Mouse (Mus musculus) embryonic facial prominence, embryonic 11.5 days (tissue): ENCODE results near the gene Bri3bp. TPM values are rescaled to one million over a fixed set of nuclear protein-coding genes. Genes with fewer than 3 reads are reported as not detected.

Experiments used
- ATAC-seq: fragments of 200-750 bp; cut with Nextera tagmentation; replicated peaks from 2 replicates; pipeline ENCODE4 v1.8.0; 2017; ENCODE audit warnings: low read depth; ENCODE audit not compliant: insufficient number of reproducible peaks, low FRiP score, low TSS enrichment
- DNase-seq: peaks from one replicate; pipeline ENCODE4 v3.0.0-alpha.2; 2015; ENCODE audit warnings: low spot score
- H3K27ac ChIP-seq: fragments of 300-500 bp; sonication (generic); replicated peaks from 2 replicates; pipeline ENCODE4 v1.5.1; 2014; ENCODE audit warnings: mild to moderate bottlenecking, low read depth, low read length, control low read depth
- H3K27me3 ChIP-seq: fragments of 300-500 bp; sonication (generic); 2 replicates; pipeline ENCODE4 v1.6.1; 2014; ENCODE audit warnings: mild to moderate bottlenecking, low read length, moderate library complexity, mixed read lengths; ENCODE audit not compliant: control insufficient read depth, insufficient read depth
- H3K36me3 ChIP-seq: fragments of 300-500 bp; sonication (generic); replicated peaks from 2 replicates; pipeline ENCODE4 v1.6.1; 2014; ENCODE audit warnings: low read depth, mild to moderate bottlenecking, low read length, moderate library complexity, mixed read lengths; ENCODE audit not compliant: control insufficient read depth, insufficient read depth
- H3K4me1 ChIP-seq: fragments of 300-500 bp; sonication (generic); 2 replicates; pipeline ENCODE4 v1.6.1; 2014; ENCODE audit warnings: low read length, mixed read lengths; ENCODE audit not compliant: control insufficient read depth, insufficient read depth
- H3K4me2 ChIP-seq: fragments of 300-500 bp; sonication (generic); 2 replicates; pipeline ENCODE4 v1.6.1; 2014; ENCODE audit warnings: low read depth, mild to moderate bottlenecking, control low read depth, low read length, moderate library complexity
- H3K4me3 ChIP-seq: fragments of 300-500 bp; sonication (generic); 2 replicates; pipeline ENCODE4 v1.5.1; 2014; ENCODE audit warnings: low read depth, low read length, control low read depth
- H3K9ac ChIP-seq: fragments of 300-500 bp; sonication (generic); replicated peaks from 2 replicates; pipeline ENCODE4 v1.6.1; 2014; ENCODE audit warnings: mild to moderate bottlenecking, control low read depth, low read length
- H3K9me3 ChIP-seq: fragments of 300-500 bp; sonication (generic); replicated peaks from 2 replicates; pipeline ENCODE4 v1.6.1; 2016; ENCODE audit warnings: mild to moderate bottlenecking, low read length, inconsistent platforms, mixed read lengths; ENCODE audit not compliant: control insufficient read depth
- WGBS: fragments of 180-500 bp; shearing (Covaris S2); extraction: QIAGEN DNeasy Blood & Tissue Kit; methylation state at CpG from one replicate; pipeline ENCODE4 v1.1.7; 2014; 5-methylcytosine and 5-hydroxymethylcytosine counted together
- polyA plus RNA-seq: library from polyadenylated mRNA; unstranded; fragments of >200 nt; fragmentation: Nextera tagmentation; extraction: Ambion mirVana; gene quantifications from 2 replicates; pipeline ENCODE4 v1.2.1, GENCODE M21; 2014

Bri3bp gene
- polyA plus RNA-seq, 1 experiment from 2014 or later, result 26.3 TPM

DNA sequence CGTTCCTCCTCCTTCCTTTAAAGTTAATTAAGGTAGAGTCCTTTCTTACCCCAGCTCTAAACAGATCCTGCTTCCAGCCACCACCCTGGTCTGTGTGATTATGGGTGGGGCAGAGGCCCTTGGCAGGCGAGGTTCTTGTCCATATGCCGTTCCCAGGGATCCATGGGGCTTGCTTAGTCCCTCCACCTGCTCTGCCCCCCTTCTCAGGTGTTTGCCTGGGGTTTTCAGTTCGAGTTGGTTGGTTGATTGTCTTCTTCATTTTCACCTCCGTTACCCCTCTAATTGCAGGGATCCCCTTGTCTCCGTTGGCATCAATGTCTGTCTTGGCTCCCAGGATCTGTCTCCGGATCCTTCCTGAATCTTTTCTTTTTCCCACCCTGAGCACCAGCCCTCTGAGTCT, 35.4 kb downstream of the Bri3bp start:
- peak overlapping the region; percentile 87 for H3K4me3 ChIP-seq
- no peaks in the 10 kb centered on the region; the same call in none of the 2 replicates for H3K4me1 ChIP-seq
- H3K27ac ChIP-seq, result no peak overlapping the region
- peak overlapping the region; percentile 92 for H3K4me2 ChIP-seq
- 65% methylated on average over 7 of the region's 7 CpGs for WGBS
- no peaks in the 10 kb centered on the region for H3K27me3 ChIP-seq
- no peak for ATAC-seq
- H3K9me3 ChIP-seq, result no peaks in the 10 kb centered on the region
- H3K9ac ChIP-seq, result no peak overlapping the region
- no peak for DNase-seq
- H3K36me3 ChIP-seq, result no peaks in the 10 kb centered on the region

DNA sequence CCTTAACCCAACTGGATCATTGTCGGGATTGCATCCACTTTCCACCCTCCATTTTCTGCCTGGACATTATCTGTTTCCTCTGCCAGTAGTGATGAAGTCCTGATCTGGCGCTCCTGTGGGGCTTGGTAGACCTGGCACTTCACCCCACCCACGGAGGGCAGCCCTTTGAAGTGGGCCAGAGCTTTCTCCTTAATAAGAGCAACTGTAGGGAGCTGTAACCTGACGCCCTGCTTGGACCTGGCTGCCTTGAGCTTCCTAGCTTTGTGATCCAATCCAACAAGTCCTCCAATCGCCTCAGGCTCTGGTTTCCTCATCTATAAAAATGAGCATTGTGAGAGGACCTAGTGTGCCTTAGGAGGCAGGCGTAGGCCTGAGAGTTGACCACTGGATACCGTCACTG, 36.2 kb downstream of the Bri3bp start:
- ATAC-seq, result no peak
- Histone ChIP-seq H3K27me3 (no peaks in the 10 kb centered on the region), H3K4me2 (no peak overlapping the region; the same call in 1 of the 2 replicates), H3K4me1 (no peaks in the 10 kb centered on the region; the same call in none of the 2 replicates), H3K36me3 (no peaks in the 10 kb centered on the region), H3K9me3 (no peaks in the 10 kb centered on the region), H3K27ac (no peak overlapping the region), H3K4me3 (no peak overlapping the region; the same call in 1 of the 2 replicates), H3K9ac (no peak overlapping the region)
- DNase-seq, result peak; percentile 6
- 57% methylated on average over 7 of the region's 7 CpGs for WGBS

DNA sequence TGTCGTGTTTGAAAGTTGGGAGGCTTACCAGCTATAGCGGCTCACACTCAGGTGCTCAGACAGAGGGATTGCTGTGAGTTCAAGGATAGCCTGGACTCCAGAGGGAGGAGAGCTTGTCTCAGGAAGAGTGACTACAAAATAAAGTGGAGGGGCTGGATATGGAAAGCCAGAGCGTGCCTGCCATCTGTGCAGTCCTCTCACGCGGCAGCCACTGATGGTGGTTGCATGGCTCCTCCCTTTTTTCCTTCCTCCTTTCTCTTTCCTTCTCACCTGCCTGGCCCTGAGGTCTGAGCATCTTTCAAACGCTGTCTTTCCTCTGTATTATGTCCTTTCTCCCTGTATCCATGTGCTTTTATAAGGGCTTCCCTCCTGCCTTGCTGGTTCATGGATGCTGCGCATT, 36.7 kb downstream of the Bri3bp start:
- Histone ChIP-seq H3K9me3 (no peaks in the 10 kb centered on the region), H3K9ac (no peak overlapping the region), H3K4me1 (no peaks in the 10 kb centered on the region; the same call in none of the 2 replicates), H3K36me3 (no peaks in the 10 kb centered on the region), H3K27ac (no peak overlapping the region), H3K4me2 (no peak overlapping the region), H3K4me3 (no peak overlapping the region), H3K27me3 (no peaks in the 10 kb centered on the region)
- no peak for DNase-seq
- 76% methylated on average over 7 of the region's 7 CpGs for WGBS
- no peak for ATAC-seq

DNA sequence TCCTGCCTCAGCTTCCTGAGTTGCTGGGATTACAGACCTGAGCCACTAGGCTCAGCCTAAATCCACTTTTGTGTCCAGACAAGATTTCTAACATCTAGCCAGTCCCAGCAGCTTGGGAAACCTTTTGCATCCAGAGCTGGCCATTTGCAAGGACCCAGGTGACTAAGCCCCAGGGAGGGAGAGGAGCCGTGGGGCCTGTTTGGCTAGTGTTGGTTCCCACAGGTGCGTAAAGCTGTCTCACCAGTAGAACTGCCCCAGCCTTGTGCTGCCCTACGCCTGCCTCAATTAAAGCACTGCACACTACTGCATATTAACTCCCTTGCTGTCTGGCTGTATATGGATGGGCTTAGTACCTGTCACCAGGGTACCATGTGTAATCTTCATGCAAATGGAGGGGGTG, 38.0 kb downstream of the Bri3bp start:
- WGBS, result 90% methylated on average over 3 of the region's 3 CpGs
- H3K4me3 ChIP-seq, result no peak overlapping the region
- no peaks in the 10 kb centered on the region for H3K9me3 ChIP-seq
- DNase-seq (no peak), ATAC-seq (no peak)
- H3K9ac ChIP-seq, result no peak overlapping the region
- no peaks in the 10 kb centered on the region; the same call in none of the 2 replicates for H3K4me1 ChIP-seq
- no peaks in the 10 kb centered on the region for H3K27me3 ChIP-seq
- no peak overlapping the region for H3K4me2 ChIP-seq
- H3K36me3 ChIP-seq, result no peaks in the 10 kb centered on the region; the same call in 1 of the 2 replicates
- H3K27ac ChIP-seq, result no peak overlapping the region

DNA sequence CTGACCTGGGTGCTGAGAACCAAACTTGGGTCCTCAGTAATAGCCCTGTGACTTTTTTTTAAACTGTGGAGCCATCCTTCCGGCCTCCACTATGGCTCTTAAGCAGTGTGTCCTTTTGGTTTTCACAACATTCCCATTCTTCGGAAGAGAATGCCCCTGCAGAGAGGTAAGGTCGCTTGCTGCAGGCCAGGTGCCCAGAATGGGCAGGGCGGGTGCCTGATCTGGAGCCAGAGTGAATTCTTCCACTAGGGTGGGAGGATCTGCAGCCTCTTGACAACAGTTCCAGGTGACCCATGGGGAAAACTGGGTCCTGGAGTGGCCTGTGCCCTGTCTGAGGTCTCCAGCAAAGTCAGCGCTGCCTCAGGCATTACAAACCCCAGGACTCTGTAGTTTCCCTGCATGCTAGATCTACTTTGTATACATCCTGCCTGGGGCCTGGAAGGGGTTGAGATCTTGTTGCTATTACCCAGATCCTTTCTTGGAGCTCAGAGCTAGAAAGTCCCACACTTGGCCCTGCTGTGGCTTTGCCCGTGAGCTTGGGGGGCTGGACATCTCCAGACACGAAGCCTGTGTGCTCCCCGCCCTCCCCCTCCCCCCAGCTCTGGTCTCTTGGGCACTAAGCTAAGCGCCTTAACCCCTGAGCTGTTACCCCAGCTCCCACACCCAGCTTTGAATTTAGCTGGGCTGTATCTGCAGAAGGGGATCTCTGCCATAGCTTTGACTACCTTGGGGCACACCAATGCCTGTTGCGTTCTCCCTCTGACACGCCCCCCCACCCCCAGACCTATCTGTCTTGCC, 39.3 kb downstream of the Bri3bp start:
- Histone ChIP-seq H3K36me3 (peaks cover 4% of the 10 kb centered on the region; the same call in 1 of the 2 replicates), H3K4me1 (no peaks in the 10 kb centered on the region; the same call in none of the 2 replicates)
- 81% methylated on average over 11 of the region's 11 CpGs for WGBS

DNA sequence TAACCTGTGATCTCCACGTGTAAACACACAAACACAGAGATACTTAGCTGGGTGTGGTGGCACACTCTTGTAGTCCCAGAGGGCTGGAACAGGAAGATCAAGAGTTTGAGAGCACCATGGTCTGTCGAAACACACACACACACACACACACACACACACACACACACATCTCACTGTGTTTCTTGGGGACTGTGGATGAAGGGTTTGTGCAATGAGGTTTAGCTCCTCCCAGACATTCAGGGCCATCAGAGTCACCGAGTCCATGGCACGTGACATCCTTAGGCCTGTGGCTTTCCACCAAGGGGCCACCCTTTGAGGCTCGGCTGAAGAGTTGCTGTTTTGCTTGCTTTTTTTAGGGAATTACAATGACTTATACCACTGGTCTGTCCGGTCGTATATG, 41.1 kb downstream of the Bri3bp start:
- no peaks in the 10 kb centered on the region for H3K4me1 ChIP-seq
- no peaks in the 10 kb centered on the region for H3K9me3 ChIP-seq
- no peak overlapping the region for H3K27ac ChIP-seq
- DNase-seq (no peak), ATAC-seq (no peak)
- no peak overlapping the region for H3K9ac ChIP-seq
- H3K4me2 ChIP-seq, result no peak overlapping the region
- WGBS, result 83% methylated on average over 7 of the region's 7 CpGs
- peaks cover 4% of the 10 kb centered on the region; the same call in 1 of the 2 replicates for H3K36me3 ChIP-seq
- no peak overlapping the region for H3K4me3 ChIP-seq
- H3K27me3 ChIP-seq, result no peaks in the 10 kb centered on the region

More for the DNA sequence above, 39.3 kb downstream of the Bri3bp start:
- DNase-seq (no peak), ATAC-seq (no peak)
- Histone ChIP-seq H3K9ac (no peak overlapping the region; the same call in 1 of the 2 replicates), H3K4me2 (no peak overlapping the region), H3K27ac (no peak overlapping the region), H3K27me3 (no peaks in the 10 kb centered on the region), H3K9me3 (no peaks in the 10 kb centered on the region), H3K4me3 (no peak overlapping the region)

DNA sequence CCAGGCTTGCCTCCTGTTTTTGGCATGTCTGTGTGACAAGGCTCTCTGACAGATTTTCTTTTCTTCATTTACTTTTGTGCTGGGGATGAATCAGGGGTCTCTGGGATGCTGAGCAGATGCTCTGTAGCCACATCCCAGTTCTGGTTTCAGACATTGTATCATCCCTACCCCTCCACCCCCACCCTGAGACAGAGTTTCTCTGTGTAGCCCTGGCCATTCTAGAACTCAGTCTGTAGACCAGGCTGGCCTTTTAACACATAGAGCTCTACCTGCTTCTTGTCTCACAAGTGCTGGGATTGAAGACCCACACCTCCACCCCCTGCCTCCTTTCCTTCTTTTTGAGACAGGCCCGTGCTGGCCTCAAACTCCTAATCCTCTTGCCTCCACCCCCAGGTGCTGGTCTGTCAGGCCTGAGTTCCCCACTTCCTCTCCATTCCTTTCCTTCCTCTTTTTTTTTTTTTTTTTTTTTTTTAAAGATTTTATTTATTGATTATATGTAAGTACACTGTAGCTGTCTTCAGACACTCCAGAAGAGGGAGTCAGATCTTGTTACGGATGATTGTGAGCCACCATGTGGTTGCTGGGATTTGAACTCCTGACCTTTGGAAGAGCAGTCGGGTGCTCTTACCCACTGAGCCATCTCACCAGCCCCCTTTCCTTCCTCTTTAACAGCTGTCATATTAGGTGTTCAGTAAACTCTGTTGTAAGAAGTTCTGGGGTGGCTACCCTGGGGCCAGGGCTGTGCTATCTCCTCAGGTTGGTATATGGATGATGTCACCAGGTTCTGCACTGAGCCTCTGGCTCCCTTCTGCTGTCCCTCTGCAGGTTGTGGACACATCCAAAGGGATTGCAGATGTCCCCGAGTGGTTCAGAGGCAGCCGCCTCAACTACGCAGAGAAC, 42.6 kb downstream of the Bri3bp start:
- ATAC-seq (no peak), DNase-seq (no peak)
- Histone ChIP-seq H3K36me3 (peaks cover 4% of the 10 kb centered on the region; the same call in 1 of the 2 replicates), H3K27me3 (no peaks in the 10 kb centered on the region), H3K9ac (no peak overlapping the region), H3K4me2 (no peak overlapping the region), H3K9me3 (no peaks in the 10 kb centered on the region), H3K4me3 (no peak overlapping the region), H3K27ac (no peak overlapping the region), H3K4me1 (no peaks in the 10 kb centered on the region)
- WGBS, result 82% methylated on average over 5 of the region's 6 CpGs
